18 mouse cellular contexts compared by ENCODE assay signal in the genomic region with DNA sequence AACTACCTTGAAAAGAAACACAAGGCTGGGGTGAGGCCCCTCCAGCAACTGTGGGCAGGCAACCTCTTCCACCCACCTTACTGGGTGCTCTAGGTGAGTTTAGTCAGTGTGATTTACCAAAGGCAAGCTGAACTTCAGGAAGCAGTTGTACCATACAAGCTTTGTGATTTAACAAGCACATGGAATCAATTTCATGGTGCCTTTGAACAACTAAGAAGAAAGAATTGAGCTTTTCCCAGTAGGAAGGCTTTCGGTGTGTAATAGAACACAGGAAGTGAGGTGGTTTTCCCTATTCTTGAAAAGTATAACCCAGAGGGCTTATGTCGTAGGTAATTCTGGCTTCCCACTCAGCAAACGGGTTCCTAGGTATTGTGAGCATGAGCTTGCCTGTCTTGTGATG.
"Had no signal": no experiment of that assay in that cellular context is flagged by ENCODE, and none has a peak within 500 bp of the region (broad histone marks: within the 10 kb centered on the region; RNA-seq: fewer than 3 reads in every experiment).

No protein-coding gene starts in this region.

- DNase-seq: kidney, adult 2 months; kidney, postnatal 25 days; layer of hippocampus, adult 9-11 months; lung, adult 18-20 months; lung, postnatal 14 days; lung, postnatal 4 days; thymus, adult 18-20 months; thymus, postnatal 36 days had no signal

- H3K27ac ChIP-seq: kidney, postnatal 0 days; layer of hippocampus, adult 2 months; limb, embryonic 15.5 days; liver, embryonic 14.5 days; lung, embryonic 15.5 days; midbrain, embryonic 12.5 days; neural tube, embryonic 13.5 days had no signal

- H3K36me3 ChIP-seq: limb, embryonic 15.5 days; lung, embryonic 15.5 days; midbrain, embryonic 12.5 days; neural tube, embryonic 13.5 days had no signal

- ATAC-seq: midbrain, embryonic 16.5 days had no signal

- H3K4me3 ChIP-seq: layer of hippocampus, adult 2 months; limb, embryonic 15.5 days; lung, embryonic 15.5 days; midbrain, embryonic 12.5 days; myocyte; neural tube, embryonic 13.5 days had no signal

- H3K9ac ChIP-seq: limb, embryonic 15.5 days; liver, embryonic 14.5 days; lung, embryonic 15.5 days; midbrain, embryonic 12.5 days; neural tube, embryonic 13.5 days had no signal

- H3K4me2 ChIP-seq: limb, embryonic 15.5 days; liver, embryonic 11.5 days; lung, embryonic 15.5 days; midbrain, embryonic 12.5 days; neural tube, embryonic 13.5 days had no signal

- H3K9me3 ChIP-seq: limb, embryonic 15.5 days; lung, embryonic 15.5 days; midbrain, embryonic 12.5 days; neural tube, embryonic 13.5 days had no signal

- H3K27me3 ChIP-seq: limb, embryonic 15.5 days; lung, embryonic 15.5 days; midbrain, embryonic 12.5 days; neural tube, embryonic 13.5 days had no signal

- H3K4me1 ChIP-seq: limb, embryonic 15.5 days; lung, embryonic 15.5 days; midbrain, embryonic 12.5 days; neural tube, embryonic 13.5 days had no signal
